Mouse (Mus musculus): ENCODE measurements around the gene Hes7. TPM values are rescaled to one million over a fixed set of nuclear protein-coding genes. Genes with fewer than 3 reads are reported as not detected.

The Hes7 gene
- total and polyA plus RNA-seq, 2 experiments from 2014 or later = 1.9 to 2.5 TPM

GRCm38 (mm10) chr11:69125919-69126705 is 5.9 kb downstream of the Hes7 start:
- peak; percentile 31 for DNase-seq (ENCODE audit: low spot score)

GRCm38 (mm10) chr11:69126706-69127095 is 6.5 kb downstream of the Hes7 start:
- no peak for ATAC-seq
- no peaks in the 10 kb centered on the region for H3K9me3 ChIP-seq (ENCODE audit: low read length)
- peak overlapping the region; percentile 87; the same call in 1 of the 2 replicates for H3K27ac ChIP-seq
- peak overlapping the region; percentile 57 for H3K4me3 ChIP-seq (ENCODE audit: low read length)
- 56% methylated on average over 2 of the region's 2 CpGs for WGBS
- no peaks in the 10 kb centered on the region for H3K27me3 ChIP-seq (ENCODE audit: insufficient read depth, low read length)
- no peak for DNase-seq (ENCODE audit: low spot score)
- peak overlapping the region; percentile 81 for H3K4me2 ChIP-seq (ENCODE audit: low read depth, low read length)
- H3K36me3 ChIP-seq (ENCODE audit: insufficient read depth, low read length) = no peaks in the 10 kb centered on the region
- no peak overlapping the region for H3K9ac ChIP-seq (replicated peaks; ENCODE audit: low read length)
- peaks cover 4% of the 10 kb centered on the region; the same call in 1 of the 2 replicates for H3K4me1 ChIP-seq (ENCODE audit: insufficient read depth, low read length)
- TF ChIP-seq CTCF (IDR thresholded peaks at IDR 0.05; ENCODE audit: low read depth) = no peak

More at GRCm38 (mm10) chr11:69125919-69126705, 5.9 kb downstream of the Hes7 start:
- WGBS = 9% methylated on average over 20 of the region's 20 CpGs
- Histone ChIP-seq H3K9me3 (ENCODE audit: low read length) (no peaks in the 10 kb centered on the region), H3K27ac (peak overlapping the region; percentile 87), H3K9ac (replicated peaks; ENCODE audit: low read length) (peak overlapping the region; percentile 52), H3K4me1 (ENCODE audit: insufficient read depth, low read length) (peaks cover 9% of the 10 kb centered on the region; the same call in 1 of the 2 replicates), H3K4me2 (ENCODE audit: low read depth, low read length) (peak overlapping the region; percentile 81), H3K36me3 (ENCODE audit: insufficient read depth, low read length) (no peaks in the 10 kb centered on the region), H3K27me3 (ENCODE audit: insufficient read depth, low read length) (no peaks in the 10 kb centered on the region), H3K4me3 (ENCODE audit: low read length) (peak overlapping the region; percentile 57)
- no peak for ATAC-seq
- no peak for TF ChIP-seq CTCF (IDR thresholded peaks at IDR 0.05; ENCODE audit: low read depth)

GRCm38 (mm10) chr11:69128426-69129122 is 8.4 kb downstream of the Hes7 start:
- ATAC-seq = no peak
- H3K27ac ChIP-seq = no peak overlapping the region
- H3K9me3 ChIP-seq (ENCODE audit: low read length) = no peaks in the 10 kb centered on the region
- no peak overlapping the region for H3K4me2 ChIP-seq (ENCODE audit: low read depth, low read length)
- H3K27me3 ChIP-seq (ENCODE audit: insufficient read depth, low read length) = no peaks in the 10 kb centered on the region
- no peaks in the 10 kb centered on the region for H3K36me3 ChIP-seq (ENCODE audit: insufficient read depth, low read length)
- no peak overlapping the region for H3K4me3 ChIP-seq (ENCODE audit: low read length)
- TF ChIP-seq CTCF (IDR thresholded peaks at IDR 0.05; ENCODE audit: low read depth) = no peak
- no peak overlapping the region for H3K9ac ChIP-seq (replicated peaks; ENCODE audit: low read length)
- 76% methylated on average over 8 of the region's 8 CpGs for WGBS
- DNase-seq (ENCODE audit: low spot score) = no peak
- H3K4me1 ChIP-seq (ENCODE audit: insufficient read depth, low read length) = peaks cover 4% of the 10 kb centered on the region; the same call in 1 of the 2 replicates

GRCm38 (mm10) chr11:69133566-69133922 is 13.3 kb downstream of the Hes7 start:
- H3K36me3 ChIP-seq (ENCODE audit: insufficient read depth, low read length) = no peaks in the 10 kb centered on the region
- H3K4me1 ChIP-seq (ENCODE audit: insufficient read depth, low read length) = no peaks in the 10 kb centered on the region; the same call in none of the 2 replicates
- WGBS = 18% methylated on average over 5 of the region's 5 CpGs
- DNase-seq (ENCODE audit: low spot score) = peak; percentile 54
- peak overlapping the region; percentile 47; the same call in 1 of the 2 replicates for H3K9ac ChIP-seq (replicated peaks; ENCODE audit: low read length)
- H3K4me2 ChIP-seq (ENCODE audit: low read depth, low read length) = peak overlapping the region; percentile 65
- no peak for TF ChIP-seq CTCF (IDR thresholded peaks at IDR 0.05; ENCODE audit: low read depth)
- peak overlapping the region; percentile 41 for H3K4me3 ChIP-seq (ENCODE audit: low read length)
- no peaks in the 10 kb centered on the region for H3K9me3 ChIP-seq (ENCODE audit: low read length)
- H3K27me3 ChIP-seq (ENCODE audit: insufficient read depth, low read length) = no peaks in the 10 kb centered on the region
- peak; percentile 68 for ATAC-seq
- peak overlapping the region; percentile 51; the same call in 1 of the 2 replicates for H3K27ac ChIP-seq

- Histone ChIP-seq H3K4me1 (ENCODE audit: insufficient read depth, low read length) (no peaks in the 10 kb centered on the region; the same call in none of the 2 replicates), H3K9ac (replicated peaks; ENCODE audit: low read length) (peak overlapping the region; percentile 47; the same call in 1 of the 2 replicates), H3K4me2 (ENCODE audit: low read depth, low read length) (peak overlapping the region; percentile 65), H3K4me3 (ENCODE audit: low read length) (peak overlapping the region; percentile 41), H3K27me3 (ENCODE audit: insufficient read depth, low read length) (no peaks in the 10 kb centered on the region), H3K36me3 (ENCODE audit: insufficient read depth, low read length) (no peaks in the 10 kb centered on the region), H3K9me3 (ENCODE audit: low read length) (no peaks in the 10 kb centered on the region), H3K27ac (peak overlapping the region; percentile 51)
- 2% methylated on average over 34 of the region's 34 CpGs for WGBS
- DNase-seq (ENCODE audit: low spot score) = peak; percentile 73
- ATAC-seq = peak; percentile 85
- peak; percentile 72 for TF ChIP-seq CTCF (IDR thresholded peaks at IDR 0.05; ENCODE audit: low read depth)
Measured at GRCm38 (mm10) chr11:69133923-69134621, 13.9 kb downstream of the Hes7 start.

- WGBS = 32% methylated on average over 8 of the region's 8 CpGs
- Histone ChIP-seq H3K4me3 (ENCODE audit: low read length) (peak overlapping the region; percentile 41), H3K36me3 (ENCODE audit: insufficient read depth, low read length) (no peaks in the 10 kb centered on the region), H3K4me1 (ENCODE audit: insufficient read depth, low read length) (no peaks in the 10 kb centered on the region; the same call in none of the 2 replicates), H3K27me3 (ENCODE audit: insufficient read depth, low read length) (no peaks in the 10 kb centered on the region), H3K9ac (replicated peaks; ENCODE audit: low read length) (peak overlapping the region; percentile 47; the same call in 1 of the 2 replicates), H3K4me2 (ENCODE audit: low read depth, low read length) (peak overlapping the region; percentile 65), H3K27ac (peak overlapping the region; percentile 51; the same call in 1 of the 2 replicates), H3K9me3 (ENCODE audit: low read length) (no peaks in the 10 kb centered on the region)
- ATAC-seq (no peak), DNase-seq (ENCODE audit: low spot score) (no peak)
- no peak for TF ChIP-seq CTCF (IDR thresholded peaks at IDR 0.05; ENCODE audit: low read depth)
Measured at GRCm38 (mm10) chr11:69134622-69134968, 14.4 kb downstream of the Hes7 start.
